Mouse (Mus musculus): Measurements from ENCODE around the gene Hoxd3.
A peak's percentile ranks its signal among the peaks of the same experiment; 100 is the strongest.

The Hoxd3 gene

GRCm38 (mm10) chr2:74706393-74706960 is 5.2 kb upstream of the Hoxd3 start:
- no peak for DNase-seq (ENCODE audit: low read depth)

GRCm38 (mm10) chr2:74707599-74707998 is 4.1 kb upstream of the Hoxd3 start:
- DNase-seq (ENCODE audit: low read depth) = no peak

DNA sequence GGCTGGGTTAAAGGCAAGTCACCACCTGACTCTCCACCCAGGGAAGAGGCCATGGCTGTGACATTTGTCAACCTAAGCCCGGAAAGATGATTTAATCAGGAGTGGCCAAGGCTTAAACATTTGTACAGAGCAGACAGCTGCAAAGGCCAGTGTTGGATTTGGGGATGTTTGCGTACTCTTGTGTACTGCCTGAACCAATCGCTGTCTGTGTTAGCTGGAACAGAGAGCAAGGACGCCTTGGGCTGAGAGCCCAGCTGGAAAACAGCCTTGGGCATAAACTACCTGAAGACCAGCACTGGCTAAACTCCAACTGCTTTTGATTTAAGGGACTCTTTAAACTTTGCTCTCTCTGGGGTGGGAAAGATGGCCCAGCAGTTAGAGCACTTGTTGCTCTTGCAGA is 3.1 kb upstream of the Hoxd3 start:
- peak; percentile 33 for DNase-seq (ENCODE audit: low read depth)

GRCm38 (mm10) chr2:74709465-74710419 is 2.0 kb upstream of the Hoxd3 start:
- no peak for DNase-seq (ENCODE audit: low read depth)

DNA sequence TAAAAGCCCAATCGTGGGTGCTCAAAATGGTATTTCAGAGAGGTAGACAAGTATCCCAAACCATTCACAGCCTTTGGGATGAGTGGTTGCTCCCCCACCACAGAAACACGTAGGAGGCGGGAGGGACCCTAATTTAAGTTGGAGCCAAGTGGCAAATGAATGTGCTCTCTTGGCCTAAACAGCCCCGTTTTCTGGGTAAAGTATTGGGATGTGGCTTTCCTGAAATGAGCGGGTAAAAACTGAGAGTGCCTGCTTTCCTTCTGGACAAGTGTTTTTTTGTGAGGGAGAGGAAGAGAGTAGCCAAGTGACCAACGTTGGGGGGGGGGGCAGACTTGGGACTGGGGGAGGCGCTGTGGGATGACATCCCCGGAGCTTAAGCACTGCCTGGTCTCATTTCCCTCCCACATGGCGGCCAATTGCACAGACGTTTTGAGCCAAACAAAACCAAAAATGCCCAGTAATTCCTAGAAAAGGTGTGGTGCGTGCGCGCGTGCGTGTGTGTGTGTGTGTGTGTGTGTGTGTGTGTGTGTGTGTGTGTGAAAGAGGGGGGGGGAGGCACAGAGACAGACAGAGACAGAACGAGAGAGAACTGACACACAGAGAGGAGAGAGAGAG is 691 bp upstream of the Hoxd3 start:
- peak; percentile 79 for DNase-seq (ENCODE audit: low read depth)

GRCm38 (mm10) chr2:74713239-74714150 is 1.8 kb downstream of the Hoxd3 start:
- DNase-seq (ENCODE audit: low read depth) = peak; percentile 28

DNA sequence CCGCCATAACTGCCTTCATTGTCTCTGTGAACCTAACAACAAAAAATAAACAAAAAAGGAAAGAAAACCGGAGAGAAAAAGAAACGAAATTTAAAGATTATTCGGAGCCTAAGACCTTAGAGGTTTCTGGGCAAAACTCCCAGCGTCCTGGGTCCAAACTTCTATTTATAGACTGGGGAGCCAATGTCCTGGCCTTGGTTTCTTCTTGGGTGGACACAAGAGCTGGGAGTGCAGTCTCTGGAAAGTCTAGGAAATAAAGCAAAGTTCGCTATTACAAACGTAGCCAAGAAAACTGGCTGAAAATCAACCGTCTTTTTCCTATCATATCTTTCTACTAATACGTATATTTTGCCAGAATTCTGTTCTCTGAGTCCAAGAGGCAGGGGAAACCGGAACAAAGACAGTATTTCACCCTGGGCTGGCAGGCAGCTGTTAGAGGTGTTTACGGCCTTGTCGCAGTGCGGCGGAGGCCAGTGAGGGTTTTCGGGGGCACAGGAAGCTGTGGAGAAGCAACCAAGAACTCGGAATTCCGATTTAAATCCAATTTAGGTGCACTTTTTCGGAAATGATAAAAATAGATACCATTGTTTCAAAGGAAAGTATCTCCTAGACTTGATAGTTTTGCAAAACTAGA is 2.5 kb downstream of the Hoxd3 start:
- DNase-seq (ENCODE audit: low read depth) = peak; percentile 40

DNA sequence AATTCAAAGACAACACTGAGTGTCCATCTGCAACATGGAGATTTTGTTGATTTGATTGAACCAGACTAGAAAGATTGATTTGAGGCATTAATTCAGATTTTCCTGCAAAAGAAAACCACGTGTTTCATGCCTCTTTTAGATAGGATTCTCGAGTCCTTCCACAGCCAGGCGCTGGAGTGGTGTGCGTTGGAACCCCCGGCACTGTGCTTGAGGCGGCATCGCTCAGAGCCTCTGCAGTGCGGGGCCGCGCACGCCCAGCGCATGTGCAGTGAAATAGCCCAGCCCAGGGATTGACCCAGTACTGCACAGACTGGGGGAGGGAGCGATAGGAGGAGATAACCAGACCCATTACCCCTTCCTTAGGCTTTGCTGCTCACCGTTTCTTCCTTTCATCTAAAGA is 3.2 kb downstream of the Hoxd3 start:
- DNase-seq (ENCODE audit: low read depth) = peak; percentile 82

DNA sequence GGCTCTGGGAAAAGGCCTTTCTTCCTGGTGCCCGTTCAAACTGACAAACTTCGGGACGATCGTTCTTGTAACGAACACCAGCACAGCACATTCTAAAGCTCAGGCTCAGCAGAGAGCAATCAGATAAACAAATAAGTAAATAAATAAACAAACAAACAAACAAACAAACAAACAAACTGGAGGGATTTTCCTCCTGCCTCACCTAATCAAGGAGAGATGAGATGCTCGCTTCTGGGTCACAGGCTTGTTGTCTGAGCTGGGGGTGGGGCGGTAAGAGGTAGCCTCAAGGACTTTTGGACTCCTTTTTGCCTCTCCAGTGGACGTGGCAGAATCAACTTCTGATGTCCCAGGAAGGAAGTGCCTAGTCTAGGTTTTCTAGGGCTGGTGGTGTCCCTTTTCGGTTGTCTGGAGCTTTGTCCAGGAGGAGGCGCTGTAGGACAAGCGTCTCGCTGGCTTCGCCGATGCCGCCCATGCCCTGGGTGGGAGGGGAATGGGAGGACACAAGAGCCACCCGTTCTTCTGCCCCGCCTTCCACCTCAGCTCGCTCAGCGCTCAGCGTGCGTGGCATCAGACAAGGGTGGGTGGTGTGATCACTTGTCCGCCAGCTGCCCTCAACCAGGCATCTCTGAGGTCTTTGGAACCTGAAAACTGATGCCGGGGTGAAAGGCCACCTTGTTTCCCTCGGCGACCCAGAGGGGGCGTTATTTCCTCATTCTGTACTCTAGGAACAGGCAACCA is 3.9 kb downstream of the Hoxd3 start:
- peak; percentile 98 for DNase-seq (ENCODE audit: low read depth)

GRCm38 (mm10) chr2:74720384-74720783 is 8.7 kb downstream of the Hoxd3 start:
- DNase-seq (ENCODE audit: low read depth) = no peak

DNA sequence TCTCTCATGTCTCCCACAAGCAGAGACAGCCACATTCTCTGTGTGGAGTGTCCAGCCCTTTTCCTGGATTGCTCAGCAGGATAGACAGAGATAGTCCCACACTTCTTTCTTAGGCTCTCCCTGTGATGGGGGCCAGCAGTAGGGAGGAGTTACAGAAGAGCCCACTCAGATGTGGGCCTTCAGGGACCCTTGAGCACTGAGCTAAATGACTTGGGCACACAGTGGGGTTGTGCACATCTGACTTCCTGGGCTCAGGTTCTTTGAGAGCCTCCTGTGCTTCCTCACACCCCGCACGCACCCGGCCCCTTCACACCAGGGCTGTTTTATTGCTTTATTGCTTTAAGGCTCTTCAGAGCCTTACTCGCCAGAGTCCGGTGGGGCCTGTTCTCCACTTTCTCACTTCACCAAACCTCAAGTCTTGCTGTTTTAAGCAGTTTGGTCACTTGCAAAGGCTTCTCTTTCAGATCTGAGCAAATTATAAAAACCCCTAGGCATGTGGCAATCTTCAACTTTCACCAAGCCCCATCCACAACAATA is 9.3 kb downstream of the Hoxd3 start:
- DNase-seq (ENCODE audit: low read depth) = no peak

DNA sequence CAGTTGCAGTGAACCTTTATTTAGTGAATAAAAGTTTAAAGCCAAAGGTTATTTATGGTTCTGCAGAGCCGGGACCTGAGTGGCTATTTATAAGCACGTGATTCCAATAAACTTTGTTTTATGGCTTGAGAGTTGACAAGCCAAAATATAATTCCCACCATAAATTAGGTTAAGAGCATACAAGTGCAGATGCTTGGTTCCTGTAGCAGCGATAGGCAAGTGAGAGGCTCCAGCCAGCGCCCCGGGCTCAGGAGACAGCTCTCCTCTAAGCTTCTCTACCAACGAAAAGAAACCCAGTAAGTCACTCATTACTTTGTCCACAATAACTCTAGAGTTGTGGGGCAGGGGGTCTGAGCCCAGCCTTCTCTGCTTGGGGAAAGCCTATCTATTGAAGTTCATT is 10.2 kb downstream of the Hoxd3 start:
- DNase-seq (ENCODE audit: low read depth) = no peak

GRCm38 (mm10) chr2:74722949-74723348 is 11.2 kb downstream of the Hoxd3 start:
- DNase-seq (ENCODE audit: low read depth) = no peak

- DNase-seq (ENCODE audit: low read depth) = peak; percentile 53
Measured at GRCm38 (mm10) chr2:74724244-74725015, 12.7 kb downstream of the Hoxd3 start.

- DNase-seq (ENCODE audit: low read depth) = no peak
Measured at GRCm38 (mm10) chr2:74725171-74725570, 13.4 kb downstream of the Hoxd3 start.

DNA sequence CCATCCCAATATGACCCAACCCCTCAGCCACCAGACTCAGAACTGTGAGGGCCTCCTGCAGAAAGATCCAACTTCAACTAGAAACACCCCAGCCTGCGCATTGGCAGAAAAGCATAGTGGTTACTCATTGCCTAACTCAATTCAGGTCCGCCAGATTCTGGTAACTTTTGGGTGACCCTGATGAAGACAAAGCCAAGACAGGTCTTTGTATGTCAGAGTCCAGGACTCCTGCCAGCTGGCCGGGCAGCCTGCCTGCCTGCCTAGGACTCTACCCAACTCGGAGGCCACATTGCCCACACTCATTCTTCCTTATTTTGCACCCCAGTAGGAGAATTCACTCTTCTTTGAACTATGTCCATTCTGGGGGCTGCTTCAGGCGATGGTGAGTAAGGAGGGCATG is 14.8 kb downstream of the Hoxd3 start, which contains the start of gene Gm28230:
TSS of gene Gm28230 (plus strand) at position 178 of the 400 bp plus-strand sequence.
- peak; percentile 43 for DNase-seq (ENCODE audit: low read depth)

DNA sequence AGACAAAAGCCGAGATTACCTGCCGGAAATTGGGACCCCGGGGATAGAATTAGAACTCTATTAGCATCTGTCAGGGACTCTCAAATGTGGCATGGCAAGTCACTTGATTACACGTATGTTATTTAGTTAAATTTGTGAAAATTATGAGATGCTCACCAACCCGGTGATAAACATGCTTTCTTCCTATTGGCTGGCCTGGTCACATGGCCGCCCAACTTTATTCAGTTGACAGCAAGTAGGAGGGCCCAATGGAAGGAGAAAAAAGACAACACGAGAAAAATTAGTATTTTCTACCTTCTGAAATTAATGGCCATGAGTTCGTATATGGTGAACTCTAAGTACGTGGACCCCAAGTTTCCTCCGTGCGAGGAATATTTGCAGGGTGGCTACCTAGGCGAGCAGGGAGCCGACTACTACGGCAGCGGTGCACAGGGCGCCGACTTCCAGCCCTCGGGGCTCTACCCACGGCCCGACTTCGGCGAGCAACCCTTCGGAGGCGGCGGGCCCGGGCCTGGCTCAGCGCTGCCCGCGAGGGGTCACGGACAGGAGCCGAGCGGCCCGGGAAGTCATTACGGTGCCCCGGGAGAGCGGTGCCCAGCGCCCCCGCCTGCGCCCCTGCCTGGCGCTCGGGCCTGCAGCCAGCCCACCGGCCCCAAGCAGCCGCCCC is 15.4 kb downstream of the Hoxd3 start:
- no peak for DNase-seq (ENCODE audit: low read depth)

GRCm38 (mm10) chr2:74727640-74728302 is 16.0 kb downstream of the Hoxd3 start:
- DNase-seq (ENCODE audit: low read depth) = no peak
